Mouse (Mus musculus) CH12.LX (cell line): Measurements from ENCODE around the gene Lekr1. TPM values are rescaled to one million over a fixed set of nuclear protein-coding genes. Genes with fewer than 3 reads are reported as not detected.

Experiments
- DNase-seq: peaks from one replicate; pipeline ENCODE4 v3.0.0-alpha.2; 2013; ENCODE audit errors: extremely low read depth
- H3K27ac ChIP-seq: 2 replicates; pipeline ENCODE4 v1.5.1; 2012; ENCODE audit warnings: low read depth, mild to moderate bottlenecking, control low read depth, moderate library complexity; ENCODE audit not compliant: insufficient read depth
- H3K27me3 ChIP-seq: replicated peaks from 2 replicates; pipeline ENCODE3; 2012; ENCODE audit warnings: inconsistent platforms
- H3K36me3 ChIP-seq, 2 experiments: replicated peaks in 1 of 2; 2 replicates each; pipeline versions ENCODE3 to v1.6.1; 2012; ENCODE audit warnings: inconsistent platforms in 1 of 2, low read length in 1 of 2, mild to moderate bottlenecking in 1 of 2, mixed read lengths in 1 of 2, moderate library complexity in 1 of 2; ENCODE audit not compliant: control insufficient read depth in 1 of 2, insufficient read depth in 1 of 2
- H3K4me1 ChIP-seq, 2 experiments: 2 replicates each; pipeline ENCODE4 v1.6.1; 2012; ENCODE audit warnings: inconsistent platforms in 1 of 2, moderate library complexity in 1 of 2; ENCODE audit not compliant: insufficient read depth in 2 of 2, control insufficient read depth in 1 of 2
- H3K4me2 ChIP-seq: 2 replicates; pipeline ENCODE4 v1.6.1; 2012; ENCODE audit warnings: low read depth, mild to moderate bottlenecking, control low read depth; ENCODE audit not compliant: poor library complexity, insufficient read depth, severe bottlenecking
- H3K4me3 ChIP-seq, 3 experiments: fragments of 150-350 bp in 1 of 3; sonication (generic) in 1 of 3; replicated peaks in 1 of 3; 2 replicates each; pipeline versions ENCODE3 to v1.5.1; 2011 to 2012; ENCODE audit warnings: low read depth in 2 of 3, low read length in 2 of 3, mild to moderate bottlenecking in 2 of 3, moderate library complexity in 2 of 3, control low read depth in 1 of 3, improper control_type of control experiment in 1 of 3, inconsistent platforms in 1 of 3, mixed read lengths in 1 of 3; ENCODE audit not compliant: poor library complexity in 1 of 3
- H3K79me2 ChIP-seq: replicated peaks from 2 replicates; pipeline ENCODE4 v1.6.1; 2012; ENCODE audit warnings: mild to moderate bottlenecking, moderate library complexity; ENCODE audit not compliant: control insufficient read depth, poor library complexity, insufficient read depth, severe bottlenecking; ENCODE audit errors: extremely low read depth
- H3K9ac ChIP-seq: 2 replicates; pipeline ENCODE4 v1.6.1; 2012; ENCODE audit warnings: low read depth, mild to moderate bottlenecking, control low read depth, moderate library complexity; ENCODE audit not compliant: insufficient read depth
- H3K9me3 ChIP-seq: replicated peaks from 2 replicates; pipeline ENCODE3; 2012; ENCODE audit warnings: low read length, inconsistent platforms, mixed read lengths
- BHLHE40 ChIP-seq: IDR thresholded peaks from 2 replicates; pipeline ENCODE4 v1.6.1; 2011; ENCODE audit warnings: mild to moderate bottlenecking, low read depth, low read length, improper control_type of control experiment
- CHD1 ChIP-seq: IDR thresholded peaks from 2 replicates; pipeline ENCODE4 v1.6.1; 2012; ENCODE audit warnings: low read depth, low read length, improper control_type of control experiment, inconsistent platforms
- CHD2 ChIP-seq: IDR thresholded peaks from 2 replicates; pipeline ENCODE4 v1.6.1; 2011; ENCODE audit warnings: low read length, improper control_type of control experiment
- ELF1 ChIP-seq: IDR thresholded peaks from 2 replicates; pipeline ENCODE4 v1.6.1; 2014; ENCODE audit warnings: low read depth, mild to moderate bottlenecking, inconsistent platforms, low read length, improper control_type of control experiment
- EP300 ChIP-seq: IDR thresholded peaks from 2 replicates; pipeline ENCODE4 v1.6.1; 2011; ENCODE audit warnings: low read length, improper control_type of control experiment
- GABPA ChIP-seq: IDR thresholded peaks from 2 replicates; pipeline ENCODE4 v1.6.1; 2012; ENCODE audit warnings: low read depth, low read length, improper control_type of control experiment, inconsistent platforms; ENCODE audit not compliant: insufficient replicate concordance
- HCFC1 ChIP-seq: IDR thresholded peaks from 2 replicates; pipeline ENCODE4 v1.6.1; 2012; ENCODE audit warnings: low read depth, mild to moderate bottlenecking, inconsistent platforms, low read length, improper control_type of control experiment
- IRF4 ChIP-seq: IDR thresholded peaks from 2 replicates; pipeline ENCODE4 v1.6.1; 2014; ENCODE audit warnings: low read depth, mild to moderate bottlenecking, inconsistent platforms, low read length, improper control_type of control experiment
- JUN ChIP-seq: IDR thresholded peaks from 2 replicates; pipeline ENCODE4 v1.6.1; 2011; ENCODE audit warnings: low read depth, mild to moderate bottlenecking, low read length, improper control_type of control experiment, moderate library complexity; ENCODE audit not compliant: insufficient read depth
- JUND ChIP-seq: conservative IDR thresholded peaks from 2 replicates; pipeline ENCODE4 v1.6.1; 2011; ENCODE audit warnings: low read depth, low read length, improper control_type of control experiment
- KAT2A ChIP-seq: IDR thresholded peaks from 2 replicates; pipeline ENCODE4 v1.6.1; 2012; ENCODE audit warnings: low read length, improper control_type of control experiment, inconsistent platforms; ENCODE audit not compliant: insufficient replicate concordance
- MAFK ChIP-seq: IDR thresholded peaks from 2 replicates; pipeline ENCODE4 v1.6.1; 2011; ENCODE audit warnings: low read length, improper control_type of control experiment; ENCODE audit not compliant: insufficient replicate concordance
- MAX ChIP-seq: IDR thresholded peaks from 2 replicates; pipeline ENCODE4 v1.6.1; 2011; ENCODE audit warnings: low read length, improper control_type of control experiment
- MAZ ChIP-seq: IDR thresholded peaks from 2 replicates; pipeline ENCODE4 v1.6.1; 2012; ENCODE audit warnings: low read depth, mild to moderate bottlenecking, inconsistent platforms, low read length, improper control_type of control experiment, moderate library complexity
- MEF2A ChIP-seq: IDR thresholded peaks from 2 replicates; pipeline ENCODE4 v1.6.1; 2014; ENCODE audit warnings: low read depth, mild to moderate bottlenecking, inconsistent platforms, low read length, improper control_type of control experiment, borderline replicate concordance
- MXI1 ChIP-seq: IDR thresholded peaks from 2 replicates; pipeline ENCODE4 v1.6.1; 2011; ENCODE audit warnings: mild to moderate bottlenecking, low read depth, low read length, improper control_type of control experiment
- MYC ChIP-seq: IDR thresholded peaks from 2 replicates; pipeline ENCODE4 v1.6.1; 2011; ENCODE audit warnings: low read depth, mild to moderate bottlenecking, improper control_type of control experiment, low read length
- NRF1 ChIP-seq: IDR thresholded peaks from 2 replicates; pipeline ENCODE4 v1.6.1; 2014; ENCODE audit warnings: low read depth, mild to moderate bottlenecking, inconsistent platforms, low read length, improper control_type of control experiment, moderate library complexity
- PAX5 ChIP-seq: IDR thresholded peaks from 2 replicates; pipeline ENCODE4 v1.6.1; 2012; ENCODE audit warnings: low read length, inconsistent platforms, mixed read lengths
- POLR2A ChIP-seq: IDR thresholded peaks from 2 replicates; pipeline ENCODE4 v1.6.1; 2011; ENCODE audit warnings: low read depth, mild to moderate bottlenecking, improper control_type of control experiment, low read length
- POLR2AphosphoS2 ChIP-seq: IDR thresholded peaks from 2 replicates; pipeline ENCODE4 v1.6.1; 2011; ENCODE audit warnings: low read depth, low read length, improper control_type of control experiment
- RAD21 ChIP-seq: IDR thresholded peaks from 2 replicates; pipeline ENCODE4 v1.6.1; 2011; ENCODE audit warnings: low read depth, mild to moderate bottlenecking, low read length, improper control_type of control experiment, moderate library complexity
- RCOR1 ChIP-seq: conservative IDR thresholded peaks from 2 replicates; pipeline ENCODE4 v1.6.1; 2012; ENCODE audit warnings: low read depth, mild to moderate bottlenecking, inconsistent platforms, low read length, improper control_type of control experiment
- SIN3A ChIP-seq: IDR thresholded peaks from 2 replicates; pipeline ENCODE4 v1.6.1; 2012; ENCODE audit warnings: low read length, improper control_type of control experiment, inconsistent platforms
- SMC3 ChIP-seq: IDR thresholded peaks from 2 replicates; pipeline ENCODE4 v1.6.1; 2011; ENCODE audit warnings: low read depth, low read length, improper control_type of control experiment
- TBP ChIP-seq: conservative IDR thresholded peaks from 2 replicates; pipeline ENCODE4 v1.6.1; 2011; ENCODE audit warnings: low read depth, low read length, improper control_type of control experiment
- TCF12 ChIP-seq: IDR thresholded peaks from 2 replicates; pipeline ENCODE4 v1.6.1; 2014; ENCODE audit warnings: low read depth, mild to moderate bottlenecking, inconsistent platforms, low read length, improper control_type of control experiment
- UBTF ChIP-seq: IDR thresholded peaks from 2 replicates; pipeline ENCODE4 v1.6.1; 2012; ENCODE audit warnings: low read depth, mild to moderate bottlenecking, inconsistent platforms, low read length, improper control_type of control experiment, moderate library complexity
- USF1 ChIP-seq: IDR thresholded peaks from 2 replicates; pipeline ENCODE4 v1.6.1; 2014; ENCODE audit warnings: low read depth, mild to moderate bottlenecking, inconsistent platforms, low read length, improper control_type of control experiment
- USF2 ChIP-seq: conservative IDR thresholded peaks from 2 replicates; pipeline ENCODE4 v1.6.1; 2011; ENCODE audit warnings: low read depth, low read length, improper control_type of control experiment
- ZC3H11A ChIP-seq: IDR thresholded peaks from 2 replicates; pipeline ENCODE4 v1.6.1; 2012; ENCODE audit warnings: low read depth, mild to moderate bottlenecking, inconsistent platforms, low read length, improper control_type of control experiment
- ZMIZ1 ChIP-seq: IDR thresholded peaks from 2 replicates; pipeline ENCODE4 v1.6.1; 2012; ENCODE audit warnings: low read depth, mild to moderate bottlenecking, inconsistent platforms, low read length, improper control_type of control experiment
- dilution Hi-C: fragments of 300-500 bp; cut with MboI; formaldehyde crosslinking; loops from 2 replicates; pipeline ENCODE4 v1.14.3; 2020; ENCODE audit warnings: low sequenced_read_pairs; ENCODE audit not compliant: extremely low pct_unique_long_range_greater_than_20kb, extremely low pct_ligation_motif_present
- in situ Hi-C: fragments of 300-500 bp; cut with MboI; formaldehyde crosslinking; loops from 3 replicates; pipeline ENCODE4 v1.14.3; 2019; ENCODE audit warnings: low sequenced_read_pairs, low pct_ligation_motif_present, low pct_unique_long_range_greater_than_20kb, mixed read lengths
- polyA plus RNA-seq: library from polyadenylated mRNA; unstranded; fragments of >175 nt; gene quantifications from 2 replicates; pipeline ENCODE4 v1.2.1, GENCODE M21; 2012; ENCODE audit warnings: low read depth; ENCODE audit not compliant: insufficient read length
- total RNA-seq, 2 experiments: library from RNA; depleted of rRNA; stranded (reverse); fragments of 300-350 nt in 1 of 2; fragments of >200 nt in 1 of 2; gene quantifications; 2 replicates each; pipeline ENCODE4 v1.2.3; 2012 to 2014

The Lekr1 gene
- total and polyA plus RNA-seq, 3 experiments, result 0.17 to 1.4 (median 0.47) TPM

GRCm38 (mm10) chr3:65790076-65790685 is 124.2 kb downstream of the Lekr1 start:
- no peak for DNase-seq
- H3K9me3 ChIP-seq, result no peaks in the 10 kb centered on the region
- in situ Hi-C loops, result no loop called here
- peaks cover 16% of the 10 kb centered on the region in 2 experiments for H3K4me1 ChIP-seq
- H3K27me3 ChIP-seq, result no peaks in the 10 kb centered on the region
- H3K79me2 ChIP-seq, result no peaks in the 10 kb centered on the region
- no peak overlapping the region for H3K9ac ChIP-seq
- no peak overlapping the region for H3K4me3 ChIP-seq
- TF ChIP-seq CHD1 (no peak), KAT2A (no peak), JUN (no peak), SIN3A (0 out of 2 replicates have a peak, but pooled peaks have one; percentile 24), BHLHE40 (peak; percentile 72), MAZ (no peak), MYC (no peak), PAX5 (no peak), EP300 (no peak), MEF2A (no peak), GABPA (no peak)
- H3K4me2 ChIP-seq, result no peak overlapping the region
- dilution Hi-C loops, result no loop called here
- no peak overlapping the region for H3K27ac ChIP-seq
- H3K36me3 ChIP-seq, result no peaks in the 10 kb centered on the region

DNA sequence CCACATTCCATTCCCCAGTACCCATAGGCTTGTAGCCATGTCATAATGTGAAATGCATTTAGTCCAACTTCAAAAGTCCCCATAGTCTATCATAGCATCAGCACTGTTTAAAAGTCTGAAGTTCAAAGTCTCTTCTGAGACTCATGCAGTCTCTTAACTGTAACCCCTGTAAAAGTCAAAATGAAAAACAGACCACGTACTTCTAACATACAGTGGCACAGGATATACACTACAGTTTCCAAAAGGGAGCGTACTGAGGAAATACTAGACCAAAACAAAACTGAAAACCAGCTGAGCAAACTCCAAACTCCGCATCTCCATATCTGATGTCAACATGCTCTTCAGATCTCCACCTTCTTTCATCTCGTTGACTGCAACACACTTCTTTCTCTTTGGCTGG is 127.5 kb downstream of the Lekr1 start:
- Histone ChIP-seq H3K27ac (no peak overlapping the region), H3K4me3 (no peak overlapping the region), H3K9me3 (no peaks in the 10 kb centered on the region), H3K79me2 (no peaks in the 10 kb centered on the region), H3K4me1 (peaks cover 16 to 21% of the 10 kb centered on the region in 2 experiments), H3K9ac (no peak overlapping the region), H3K4me2 (no peak overlapping the region), H3K36me3 (no peaks in the 10 kb centered on the region), H3K27me3 (no peaks in the 10 kb centered on the region)
- in situ Hi-C loops (no loop called here), dilution Hi-C loops (no loop called here)
- DNase-seq, result no peak
- TF ChIP-seq USF2 (no peak), ELF1 (no peak), HCFC1 (no peak), IRF4 (peak; percentile 27; the same call in 1 of the 2 replicates), RAD21 (no peak), BHLHE40 (peak; percentile 51), KAT2A (no peak), POLR2AphosphoS2 (no peak), CHD2 (no peak), SIN3A (no peak), PAX5 (no peak), TCF12 (no peak), EP300 (peak; percentile 31; the same call in 1 of the 2 replicates), JUND (no peak), MAZ (no peak), RCOR1 (no peak), SMC3 (no peak), TBP (no peak), ZC3H11A (no peak), MAX (no peak), GABPA (no peak), NRF1 (no peak), MXI1 (no peak), CHD1 (no peak), UBTF (no peak), MAFK (no peak), ZMIZ1 (no peak), USF1 (no peak), POLR2A (no peak)
